Mouse (Mus musculus) kidney, embryonic 14.5 days (tissue): ENCODE data around the gene Gm21987. TPM values are rescaled to one million over a fixed set of nuclear protein-coding genes. Genes with fewer than 3 reads are reported as not detected.

Experiments
- ATAC-seq: fragments of 200-750 bp; cut with Nextera tagmentation; 2 replicates; pipeline ENCODE4 v1.8.0; 2017; ENCODE audit warnings: moderate number of reproducible peaks, mild to moderate bottlenecking, moderate TSS enrichment, moderate library complexity; ENCODE audit not compliant: low FRiP score, low TSS enrichment
- H3K27ac ChIP-seq: fragments of 300-500 bp; sonication (generic); 2 replicates; pipeline ENCODE4 v1.5.1; 2014; ENCODE audit warnings: low read depth, mild to moderate bottlenecking, low read length, moderate library complexity, mixed read lengths
- H3K27me3 ChIP-seq: fragments of 300-500 bp; sonication (generic); 2 replicates; pipeline ENCODE4 v1.6.1; 2014; ENCODE audit warnings: mild to moderate bottlenecking, low read length; ENCODE audit not compliant: control insufficient read depth, insufficient read depth
- H3K36me3 ChIP-seq: fragments of 300-500 bp; sonication (generic); 2 replicates; pipeline ENCODE4 v1.6.1; 2014; ENCODE audit warnings: low read length, mixed read lengths; ENCODE audit not compliant: control insufficient read depth, insufficient read depth
- H3K4me1 ChIP-seq: fragments of 300-500 bp; sonication (generic); 2 replicates; pipeline ENCODE4 v1.6.1; 2014; ENCODE audit warnings: low read length, mixed read lengths; ENCODE audit not compliant: control insufficient read depth, insufficient read depth
- H3K4me2 ChIP-seq: fragments of 300-500 bp; sonication (generic); replicated peaks from 2 replicates; pipeline ENCODE4 v1.6.1; 2014; ENCODE audit warnings: low read depth, mild to moderate bottlenecking, low read length
- H3K4me3 ChIP-seq: fragments of 300-500 bp; sonication (generic); 2 replicates; pipeline ENCODE4 v1.5.1; 2014; ENCODE audit warnings: mild to moderate bottlenecking, low read length
- H3K9ac ChIP-seq: fragments of 300-500 bp; sonication (generic); 2 replicates; pipeline ENCODE4 v1.6.1; 2014; ENCODE audit warnings: low read depth, mild to moderate bottlenecking, low read length, moderate library complexity
- H3K9me3 ChIP-seq: fragments of 300-500 bp; sonication (generic); 2 replicates; pipeline ENCODE4 v1.6.1; 2016; ENCODE audit warnings: low read length; ENCODE audit not compliant: control insufficient read depth
- WGBS: fragments of 180-500 bp; shearing (Covaris S2); extraction: QIAGEN DNeasy Blood & Tissue Kit; methylation state at CpG from one replicate; pipeline ENCODE4 v1.1.7; 2014; 5-methylcytosine and 5-hydroxymethylcytosine counted together
- polyA plus RNA-seq: library from polyadenylated mRNA; unstranded; fragments of >200 nt; fragmentation: Nextera tagmentation; extraction: Ambion mirVana; gene quantifications from 2 replicates; pipeline ENCODE4 v1.2.1, GENCODE M21; 2014

Gene Gm21987
- polyA plus RNA-seq, 1 experiment from 2014 or later: not detected

GRCm38 (mm10) chr16:38399531-38400231 is 52.8 kb downstream of the Gm21987 start:
- no peaks in the 10 kb centered on the region for H3K9me3 ChIP-seq
- 5% methylated on average over 17 of the region's 17 CpGs for WGBS
- H3K4me2 ChIP-seq: peak overlapping the region; percentile 51
- H3K4me1 ChIP-seq: peaks cover 14% of the 10 kb centered on the region
- no peaks in the 10 kb centered on the region for H3K36me3 ChIP-seq
- no peaks in the 10 kb centered on the region for H3K27me3 ChIP-seq
- H3K9ac ChIP-seq: peak overlapping the region; percentile 54
- ATAC-seq: peak; percentile 88
- H3K4me3 ChIP-seq: peak overlapping the region; percentile 23
- peak overlapping the region; percentile 62 for H3K27ac ChIP-seq

- Histone ChIP-seq H3K27me3 (no peaks in the 10 kb centered on the region), H3K9me3 (no peaks in the 10 kb centered on the region), H3K4me3 (peak overlapping the region; percentile 23), H3K36me3 (no peaks in the 10 kb centered on the region), H3K4me1 (peaks cover 14% of the 10 kb centered on the region), H3K27ac (no peak overlapping the region), H3K9ac (peak overlapping the region; percentile 54), H3K4me2 (peak overlapping the region; percentile 51)
- ATAC-seq: peak; percentile 22; the same call in 1 of the 2 replicates
- WGBS: 78% methylated on average over 9 of the region's 9 CpGs
These were observed 53.6 kb downstream of the Gm21987 start for GRCm38 (mm10) chr16:38400311-38400960.

GRCm38 (mm10) chr16:38401468-38401867 is 54.6 kb downstream of the Gm21987 start:
- Histone ChIP-seq H3K4me2 (no peak overlapping the region), H3K27ac (no peak overlapping the region), H3K4me1 (peaks cover 14% of the 10 kb centered on the region), H3K36me3 (no peaks in the 10 kb centered on the region), H3K9me3 (no peaks in the 10 kb centered on the region), H3K4me3 (no peak overlapping the region), H3K27me3 (no peaks in the 10 kb centered on the region), H3K9ac (no peak overlapping the region)
- no peak for ATAC-seq
- WGBS: 87% methylated on average over 6 of the region's 6 CpGs

GRCm38 (mm10) chr16:38403639-38404038 is 56.8 kb downstream of the Gm21987 start:
- 94% methylated on average over 7 of the region's 7 CpGs for WGBS
- H3K9me3 ChIP-seq: no peaks in the 10 kb centered on the region

GRCm38 (mm10) chr16:38406293-38406692 is 59.5 kb downstream of the Gm21987 start:
- Histone ChIP-seq H3K4me2 (no peak overlapping the region), H3K9me3 (no peaks in the 10 kb centered on the region), H3K9ac (no peak overlapping the region), H3K4me3 (no peak overlapping the region), H3K27me3 (no peaks in the 10 kb centered on the region), H3K27ac (no peak overlapping the region), H3K36me3 (no peaks in the 10 kb centered on the region), H3K4me1 (no peaks in the 10 kb centered on the region)
- WGBS: 83% methylated on average over 5 of the region's 5 CpGs
- ATAC-seq: no peak

More at GRCm38 (mm10) chr16:38403639-38404038, 56.8 kb downstream of the Gm21987 start:
- Histone ChIP-seq H3K27ac (no peak overlapping the region), H3K9ac (no peak overlapping the region), H3K4me2 (no peak overlapping the region), H3K4me1 (peaks cover 14% of the 10 kb centered on the region), H3K4me3 (no peak overlapping the region), H3K27me3 (no peaks in the 10 kb centered on the region), H3K36me3 (no peaks in the 10 kb centered on the region)
- no peak for ATAC-seq

- Histone ChIP-seq H3K36me3 (no peaks in the 10 kb centered on the region), H3K9ac (no peak overlapping the region), H3K27me3 (no peaks in the 10 kb centered on the region), H3K27ac (no peak overlapping the region), H3K9me3 (no peaks in the 10 kb centered on the region), H3K4me3 (no peak overlapping the region), H3K4me1 (no peaks in the 10 kb centered on the region), H3K4me2 (no peak overlapping the region)
- 89% methylated on average over 6 of the region's 6 CpGs for WGBS
- ATAC-seq: no peak
These were observed 59.9 kb downstream of the Gm21987 start for GRCm38 (mm10) chr16:38406708-38407107.

- no peak for ATAC-seq
These were observed 60.7 kb downstream of the Gm21987 start for GRCm38 (mm10) chr16:38407584-38407983.

GRCm38 (mm10) chr16:38408416-38408815 is 61.6 kb downstream of the Gm21987 start:
- WGBS: 98% methylated on average over 8 of the region's 8 CpGs
- Histone ChIP-seq H3K4me2 (no peak overlapping the region), H3K9me3 (no peaks in the 10 kb centered on the region), H3K36me3 (no peaks in the 10 kb centered on the region), H3K4me3 (no peak overlapping the region), H3K4me1 (no peaks in the 10 kb centered on the region), H3K27me3 (no peaks in the 10 kb centered on the region), H3K27ac (no peak overlapping the region), H3K9ac (no peak overlapping the region)
- ATAC-seq: no peak

More at GRCm38 (mm10) chr16:38407584-38407983, 60.7 kb downstream of the Gm21987 start:
- H3K27ac ChIP-seq: no peak overlapping the region
- 42% methylated on average over 5 of the region's 5 CpGs for WGBS
- H3K36me3 ChIP-seq: no peaks in the 10 kb centered on the region
- H3K4me3 ChIP-seq: no peak overlapping the region
- H3K9me3 ChIP-seq: no peaks in the 10 kb centered on the region
- no peak overlapping the region for H3K4me2 ChIP-seq
- no peak overlapping the region for H3K9ac ChIP-seq
- no peaks in the 10 kb centered on the region for H3K4me1 ChIP-seq
- no peaks in the 10 kb centered on the region for H3K27me3 ChIP-seq
